Mouse (Mus musculus) E14TG2a.4 (cell line): ENCODE measurements around the gene Dennd5b.
"Not testable (repeated sequence)": the region's sequence is repeated elsewhere in the genome, so short reads cannot be mapped to it uniquely, and the experiment has no call there.

Experiments used
- H3K27me3 ChIP-seq: 2 replicates; pipeline ENCODE4 v1.6.1; 2014; ENCODE audit warnings: low read length, control low read depth; ENCODE audit not compliant: insufficient read depth
- H3K36me3 ChIP-seq: 2 replicates; pipeline ENCODE4 v1.6.1; 2014; ENCODE audit warnings: low read length, control low read depth; ENCODE audit not compliant: insufficient read depth
- H3K4me1 ChIP-seq: replicated peaks from 2 replicates; pipeline ENCODE4 v1.6.1; 2014; ENCODE audit warnings: low read depth, low read length, control low read depth
- H3K4me3 ChIP-seq: replicated peaks from 2 replicates; pipeline ENCODE4 v1.5.1; 2014; ENCODE audit warnings: mild to moderate bottlenecking, low read length
- H3K9me3 ChIP-seq: 2 replicates; pipeline ENCODE4 v1.6.1; 2014; ENCODE audit warnings: low read length, control low read depth
- CTCF ChIP-seq: conservative IDR thresholded peaks from 2 replicates; pipeline ENCODE4 v1.5.1; 2014; ENCODE audit warnings: low read length
- NANOG ChIP-seq: IDR thresholded peaks from 2 replicates; pipeline ENCODE4 v1.6.1; 2014; ENCODE audit warnings: borderline replicate concordance, low read length, mixed read lengths
- POU5F1 ChIP-seq: IDR thresholded peaks from 2 replicates; pipeline ENCODE4 v1.6.1; 2014; ENCODE audit warnings: low read length, borderline replicate concordance

The Dennd5b gene

GRCm38 (mm10) chr6:149134391-149135150 lies 33.1 kb upstream of the Dennd5b start:
- no peak for TF ChIP-seq POU5F1
- TF ChIP-seq NANOG: no peak
- no peak for TF ChIP-seq CTCF
- Histone ChIP-seq H3K4me1 (peaks cover 91% of the 10 kb centered on the region), H3K4me3 (no peak overlapping the region), H3K36me3 (no peaks in the 10 kb centered on the region), H3K9me3 (no peaks in the 10 kb centered on the region), H3K27me3 (no peaks in the 10 kb centered on the region)

- peaks cover 90% of the 10 kb centered on the region for H3K4me1 ChIP-seq
- no peaks in the 10 kb centered on the region for H3K36me3 ChIP-seq
- H3K9me3 ChIP-seq: no peaks in the 10 kb centered on the region
- H3K4me3 ChIP-seq: no peak overlapping the region
- no peak for TF ChIP-seq POU5F1
- peak; percentile 40 for TF ChIP-seq CTCF
- no peaks in the 10 kb centered on the region for H3K27me3 ChIP-seq
These were observed 31.0 kb upstream of the Dennd5b start for GRCm38 (mm10) chr6:149132311-149133077.

- Histone ChIP-seq H3K4me1 (peaks cover 78% of the 10 kb centered on the region), H3K36me3 (no peaks in the 10 kb centered on the region), H3K27me3 (no peaks in the 10 kb centered on the region), H3K4me3 (no peak overlapping the region), H3K9me3 (no peaks in the 10 kb centered on the region)
- TF ChIP-seq NANOG (peak; percentile 100), CTCF (0 out of 2 replicates have a peak, but pooled peaks have one; percentile 4), POU5F1 (peak; percentile 78)
These were observed 29.6 kb upstream of the Dennd5b start for GRCm38 (mm10) chr6:149131111-149131510.

GRCm38 (mm10) chr6:149129870-149130269 lies 28.4 kb upstream of the Dennd5b start, which contains the start of gene Gm10203:
TSS of gene Gm10203 (plus strand) at chr6:149130170.
- H3K4me1 ChIP-seq: peaks cover 66% of the 10 kb centered on the region
- 0 out of 2 replicates have a peak within 1 kb of the TSS, but pooled peaks have one; percentile 24 for H3K4me3 ChIP-seq
- H3K27me3 ChIP-seq, H3K9me3 ChIP-seq, H3K36me3 ChIP-seq: not testable (repeated sequence)

- H3K27me3 ChIP-seq: no peaks in the 10 kb centered on the region
- no peaks in the 10 kb centered on the region for H3K9me3 ChIP-seq
- TF ChIP-seq CTCF: peak; percentile 70
- no peak for TF ChIP-seq NANOG
- H3K4me3 ChIP-seq: no peak overlapping the region
- H3K36me3 ChIP-seq: no peaks in the 10 kb centered on the region
- peaks cover 46% of the 10 kb centered on the region for H3K4me1 ChIP-seq
These were observed 25.2 kb upstream of the Dennd5b start for GRCm38 (mm10) chr6:149126675-149127074.

GRCm38 (mm10) chr6:149123042-149123441 lies 21.6 kb upstream of the Dennd5b start:
- Histone ChIP-seq H3K36me3 (no peaks in the 10 kb centered on the region), H3K9me3 (no peaks in the 10 kb centered on the region), H3K4me1 (peaks cover 32% of the 10 kb centered on the region), H3K4me3 (no peak overlapping the region), H3K27me3 (no peaks in the 10 kb centered on the region)
- no peak for TF ChIP-seq NANOG
- no peak for TF ChIP-seq CTCF
- no peak for TF ChIP-seq POU5F1

GRCm38 (mm10) chr6:149119853-149120252 lies 18.4 kb upstream of the Dennd5b start:
- no peak overlapping the region for H3K4me3 ChIP-seq
- TF ChIP-seq POU5F1: no peak
- no peak for TF ChIP-seq NANOG
- peak; percentile 97 for TF ChIP-seq CTCF
- no peaks in the 10 kb centered on the region for H3K9me3 ChIP-seq
- H3K27me3 ChIP-seq: no peaks in the 10 kb centered on the region
- peaks cover 26% of the 10 kb centered on the region for H3K4me1 ChIP-seq
- no peaks in the 10 kb centered on the region for H3K36me3 ChIP-seq

- Histone ChIP-seq H3K4me1 (peaks cover 26% of the 10 kb centered on the region), H3K36me3 (no peaks in the 10 kb centered on the region), H3K4me3 (no peak overlapping the region), H3K9me3 (no peaks in the 10 kb centered on the region), H3K27me3 (no peaks in the 10 kb centered on the region)
- TF ChIP-seq CTCF (no peak), NANOG (no peak), POU5F1 (no peak)
These were observed 17.5 kb upstream of the Dennd5b start for GRCm38 (mm10) chr6:149118935-149119334.
